Mouse (Mus musculus): Measurements from ENCODE around the gene Scai. TPM values are rescaled to one million over a fixed set of nuclear protein-coding genes. Genes with fewer than 3 reads are reported as not detected.
"Not testable (repeated sequence)": the region's sequence is repeated elsewhere in the genome, so short reads cannot be mapped to it uniquely, and the experiment has no call there.

Gene Scai
- polyA plus RNA-seq, 1 experiment from 2014 or later: 8.0 TPM

GRCm38 (mm10) chr2:39140586-39141455, 49.7 kb downstream of the Scai start:
- no peaks in the 10 kb centered on the region for H3K9me3 ChIP-seq (ENCODE audit: low read depth, low read length)
- no peak overlapping the region for H3K9ac ChIP-seq
- DNase-seq (no peak), ATAC-seq (ENCODE audit: insufficient read depth) (no peak)
- 83% methylated on average over 7 of the region's 7 CpGs for WGBS
- no peak for TF ChIP-seq CTCF (IDR thresholded peaks at IDR 0.05; ENCODE audit: low read depth)
- H3K27ac ChIP-seq (ENCODE audit: low read depth): no peak overlapping the region
- H3K4me1 ChIP-seq (ENCODE audit: insufficient read depth): no peaks in the 10 kb centered on the region
- H3K27me3 ChIP-seq (ENCODE audit: insufficient read depth, low read length): no peaks in the 10 kb centered on the region
- no peaks in the 10 kb centered on the region for H3K36me3 ChIP-seq (ENCODE audit: insufficient read depth)
- no peak overlapping the region for H3K4me3 ChIP-seq (ENCODE audit: low read depth, low read length)
- no peak overlapping the region for H3K4me2 ChIP-seq

- DNase-seq (peak; percentile 3), ATAC-seq (ENCODE audit: insufficient read depth) (no peak)
- no peak for TF ChIP-seq CTCF (IDR thresholded peaks at IDR 0.05; ENCODE audit: low read depth)
- Histone ChIP-seq H3K9me3 (ENCODE audit: low read depth, low read length) (no peaks in the 10 kb centered on the region), H3K4me3 (ENCODE audit: low read depth, low read length) (no peak overlapping the region), H3K27ac (ENCODE audit: low read depth) (no peak overlapping the region), H3K36me3 (ENCODE audit: insufficient read depth) (no peaks in the 10 kb centered on the region), H3K9ac (no peak overlapping the region), H3K27me3 (ENCODE audit: insufficient read depth, low read length) (no peaks in the 10 kb centered on the region), H3K4me1 (ENCODE audit: insufficient read depth) (no peaks in the 10 kb centered on the region), H3K4me2 (no peak overlapping the region)
- WGBS: 76% methylated on average over 3 of the region's 3 CpGs
Measured at GRCm38 (mm10) chr2:39129526-39130326, 60.8 kb downstream of the Scai start.

GRCm38 (mm10) chr2:39124167-39124566, 66.4 kb downstream of the Scai start:
- no peak overlapping the region for H3K4me2 ChIP-seq
- H3K9me3 ChIP-seq (ENCODE audit: low read depth, low read length): no peaks in the 10 kb centered on the region
- H3K4me3 ChIP-seq (ENCODE audit: low read depth, low read length): no peak overlapping the region
- ATAC-seq (ENCODE audit: insufficient read depth): no peak
- H3K36me3 ChIP-seq (ENCODE audit: insufficient read depth): peaks cover 23% of the 10 kb centered on the region
- no peaks in the 10 kb centered on the region for H3K4me1 ChIP-seq (ENCODE audit: insufficient read depth)
- no peak for TF ChIP-seq CTCF (IDR thresholded peaks at IDR 0.05; ENCODE audit: low read depth)
- H3K27me3 ChIP-seq (ENCODE audit: insufficient read depth, low read length): no peaks in the 10 kb centered on the region
- DNase-seq: no peak
- WGBS: 72% methylated on average over 5 of the region's 5 CpGs
- H3K27ac ChIP-seq (ENCODE audit: low read depth): no peak overlapping the region
- H3K9ac ChIP-seq: no peak overlapping the region

GRCm38 (mm10) chr2:39121137-39121536, 69.4 kb downstream of the Scai start:
- Histone ChIP-seq H3K4me3 (ENCODE audit: low read depth, low read length) (no peak overlapping the region), H3K9ac (no peak overlapping the region), H3K27me3 (ENCODE audit: insufficient read depth, low read length) (no peaks in the 10 kb centered on the region), H3K27ac (ENCODE audit: low read depth) (no peak overlapping the region), H3K36me3 (ENCODE audit: insufficient read depth) (peaks cover 44% of the 10 kb centered on the region), H3K4me2 (no peak overlapping the region), H3K9me3 (ENCODE audit: low read depth, low read length) (no peaks in the 10 kb centered on the region), H3K4me1 (ENCODE audit: insufficient read depth) (no peaks in the 10 kb centered on the region)
- ATAC-seq (ENCODE audit: insufficient read depth) (no peak), DNase-seq (no peak)
- 80% methylated on average over 5 of the region's 5 CpGs for WGBS
- no peak for TF ChIP-seq CTCF (IDR thresholded peaks at IDR 0.05; ENCODE audit: low read depth)

GRCm38 (mm10) chr2:39116583-39116982, 74.0 kb downstream of the Scai start:
- peaks cover 45% of the 10 kb centered on the region for H3K36me3 ChIP-seq (ENCODE audit: insufficient read depth)

GRCm38 (mm10) chr2:39114093-39114492, 76.4 kb downstream of the Scai start:
- H3K36me3 ChIP-seq (ENCODE audit: insufficient read depth): peaks cover 28% of the 10 kb centered on the region
- no peak for ATAC-seq (ENCODE audit: insufficient read depth)
- WGBS: 89% methylated on average over 7 of the region's 7 CpGs

More at GRCm38 (mm10) chr2:39116583-39116982, 74.0 kb downstream of the Scai start:
- Histone ChIP-seq H3K27me3 (ENCODE audit: insufficient read depth, low read length) (no peaks in the 10 kb centered on the region), H3K4me1 (ENCODE audit: insufficient read depth) (no peaks in the 10 kb centered on the region), H3K4me2 (no peak overlapping the region), H3K4me3 (ENCODE audit: low read depth, low read length) (no peak overlapping the region), H3K27ac (ENCODE audit: low read depth) (no peak overlapping the region), H3K9ac (no peak overlapping the region), H3K9me3 (ENCODE audit: low read depth, low read length) (no peaks in the 10 kb centered on the region)
- no peak for ATAC-seq (ENCODE audit: insufficient read depth)
- no peak for TF ChIP-seq CTCF (IDR thresholded peaks at IDR 0.05; ENCODE audit: low read depth)
- WGBS: 80% methylated on average over 2 of the region's 2 CpGs
- DNase-seq: no peak

GRCm38 (mm10) chr2:39110514-39110913, 80.0 kb downstream of the Scai start:
- Histone ChIP-seq H3K9ac (no peak overlapping the region), H3K36me3 (ENCODE audit: insufficient read depth) (peaks cover 6% of the 10 kb centered on the region), H3K4me1 (ENCODE audit: insufficient read depth) (no peaks in the 10 kb centered on the region), H3K27me3 (ENCODE audit: insufficient read depth, low read length) (no peaks in the 10 kb centered on the region), H3K4me3 (ENCODE audit: low read depth, low read length) (no peak overlapping the region), H3K4me2 (no peak overlapping the region), H3K9me3 (ENCODE audit: low read depth, low read length) (no peaks in the 10 kb centered on the region), H3K27ac (ENCODE audit: low read depth) (no peak overlapping the region)
- TF ChIP-seq CTCF (IDR thresholded peaks at IDR 0.05; ENCODE audit: low read depth): no peak
- ATAC-seq (ENCODE audit: insufficient read depth) (no peak), DNase-seq (no peak)

More at GRCm38 (mm10) chr2:39114093-39114492, 76.4 kb downstream of the Scai start:
- no peak overlapping the region for H3K27ac ChIP-seq (ENCODE audit: low read depth)
- no peak overlapping the region for H3K9ac ChIP-seq
- no peak for DNase-seq
- no peak overlapping the region for H3K4me2 ChIP-seq
- no peak for TF ChIP-seq CTCF (IDR thresholded peaks at IDR 0.05; ENCODE audit: low read depth)
- H3K27me3 ChIP-seq (ENCODE audit: insufficient read depth, low read length): no peaks in the 10 kb centered on the region
- H3K4me3 ChIP-seq (ENCODE audit: low read depth, low read length): no peak overlapping the region
- no peaks in the 10 kb centered on the region for H3K4me1 ChIP-seq (ENCODE audit: insufficient read depth)
- H3K9me3 ChIP-seq (ENCODE audit: low read depth, low read length): no peaks in the 10 kb centered on the region

GRCm38 (mm10) chr2:39109712-39110111, 80.8 kb downstream of the Scai start:
- H3K4me1 ChIP-seq (ENCODE audit: insufficient read depth); ATAC-seq (ENCODE audit: insufficient read depth); H3K9me3 ChIP-seq (ENCODE audit: low read depth, low read length); H3K27ac ChIP-seq (ENCODE audit: low read depth); H3K9ac ChIP-seq; H3K36me3 ChIP-seq (ENCODE audit: insufficient read depth); H3K4me2 ChIP-seq; H3K4me3 ChIP-seq (ENCODE audit: low read depth, low read length); H3K27me3 ChIP-seq (ENCODE audit: insufficient read depth, low read length): not testable (repeated sequence)
- peak; percentile 20 for DNase-seq

GRCm38 (mm10) chr2:39099951-39100350, 90.6 kb downstream of the Scai start:
- H3K9me3 ChIP-seq (ENCODE audit: low read depth, low read length); H3K4me2 ChIP-seq; H3K9ac ChIP-seq; H3K27ac ChIP-seq (ENCODE audit: low read depth); H3K27me3 ChIP-seq (ENCODE audit: insufficient read depth, low read length); H3K4me1 ChIP-seq (ENCODE audit: insufficient read depth); ATAC-seq (ENCODE audit: insufficient read depth); DNase-seq; H3K4me3 ChIP-seq (ENCODE audit: low read depth, low read length): not testable (repeated sequence)
- WGBS: 97% methylated on average over 1 of the region's 1 CpGs
- H3K36me3 ChIP-seq (ENCODE audit: insufficient read depth): peaks cover 33% of the 10 kb centered on the region
